Mouse (Mus musculus) heart, adult 10 weeks (tissue): ENCODE measurements around the gene Gm11564. TPM values are rescaled to one million over a fixed set of nuclear protein-coding genes. Genes with fewer than 3 reads are reported as not detected.

Experiments used
- polyA plus RNA-seq: library from polyadenylated mRNA; stranded (reverse); fragments of 350-450 nt; fragmentation: Illumina TruSeq; extraction: RNeasy Lipid Tissue Mini Kit (QIAGEN cat#74804); gene quantifications from one replicate; pipeline ENCODE4 v1.2.3, GENCODE M21; 2014; ENCODE audit warnings: low read depth, low replicate concordance

The Gm11564 gene
- not detected for polyA plus RNA-seq

DNA sequence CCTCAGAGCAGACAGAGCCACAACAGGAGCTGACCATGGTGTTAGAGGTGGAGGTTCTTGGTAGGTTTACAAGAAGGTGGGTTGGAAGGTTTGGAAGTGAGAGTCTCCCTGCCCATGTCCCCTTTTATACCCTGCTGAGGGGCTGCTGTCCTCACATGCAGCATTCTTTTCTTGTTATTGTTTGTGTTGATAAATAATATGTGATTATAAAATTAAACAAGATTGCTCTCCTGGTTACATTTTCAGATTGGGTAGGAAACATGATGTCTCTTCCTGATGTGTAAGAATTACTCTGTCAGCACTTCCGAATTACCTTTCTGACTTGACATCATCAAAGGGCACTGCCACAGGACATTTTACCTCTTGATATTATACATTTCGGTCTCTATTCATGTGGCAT, at the start of gene Gm11564:
Gene Gm11564, minus strand, starts transcription at position 101 of the 400 bp plus-strand sequence.

DNA sequence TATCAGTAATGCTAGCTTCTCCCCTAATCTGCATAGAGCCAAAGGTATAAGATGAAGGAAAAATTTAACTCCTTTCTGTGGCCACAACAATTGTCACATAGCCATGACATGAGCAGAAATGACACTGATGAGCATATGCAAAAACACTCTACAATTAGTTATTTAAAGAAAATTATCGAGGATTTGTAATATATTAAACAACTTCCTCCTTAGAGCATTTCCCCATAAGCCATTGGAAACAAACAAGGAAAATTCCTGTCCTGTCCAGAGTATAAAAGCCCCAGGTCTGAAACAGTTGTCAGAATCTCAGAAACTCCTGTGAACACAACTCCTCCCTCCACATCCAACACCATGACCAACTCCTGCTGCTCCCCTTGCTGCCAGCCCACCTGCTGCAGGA, 48.7 kb upstream of the Gm11564 start, which contains the start of gene Gm11559:
Gene Gm11559, plus strand, starts transcription at position 301 of the 400 bp plus-strand sequence.

DNA sequence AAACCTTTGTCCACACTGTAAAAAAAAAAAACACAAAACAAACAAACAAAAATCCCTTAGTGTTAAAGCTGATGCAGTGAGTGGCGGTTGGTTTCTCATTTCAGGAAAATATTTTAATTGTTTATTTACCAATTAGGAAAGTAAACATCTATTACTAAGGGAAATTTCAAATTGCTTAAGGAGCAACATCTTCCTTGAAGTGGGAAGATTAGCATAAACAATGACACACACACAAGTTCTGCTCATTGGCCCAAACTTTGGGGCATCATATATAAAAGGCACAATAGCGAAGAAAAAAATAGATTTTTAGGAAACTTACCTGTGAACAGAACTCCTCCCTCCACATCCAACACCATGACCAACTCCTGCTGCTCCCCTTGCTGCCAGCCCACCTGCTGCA, 42.2 kb upstream of the Gm11564 start, which contains the start of gene Gm11568:
Gene Gm11568, plus strand, starts transcription at position 301 of the 400 bp plus-strand sequence.

DNA sequence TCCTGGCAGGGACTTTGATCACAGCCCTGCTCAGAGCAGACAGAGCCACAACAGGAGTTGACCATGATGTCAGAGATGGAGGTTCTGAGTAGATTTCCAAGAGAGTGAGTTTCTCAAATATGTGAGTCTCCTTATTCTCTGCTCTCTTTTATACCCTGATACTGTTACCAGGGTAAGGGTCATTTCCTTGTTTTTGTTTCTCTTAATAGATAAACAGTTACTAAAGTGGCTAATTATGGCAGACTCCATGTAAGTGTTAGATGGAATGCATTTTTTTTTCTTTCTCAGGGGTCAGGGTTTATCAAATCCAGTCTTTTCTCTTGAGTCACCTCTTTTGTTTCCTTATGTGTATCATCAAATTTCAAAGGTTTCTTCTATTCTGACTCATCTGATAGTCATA, 36.0 kb upstream of the Gm11564 start, which contains the start of gene Krtap4-16:
Gene Krtap4-16, minus strand, starts transcription at position 101 of the 400 bp plus-strand sequence.

DNA sequence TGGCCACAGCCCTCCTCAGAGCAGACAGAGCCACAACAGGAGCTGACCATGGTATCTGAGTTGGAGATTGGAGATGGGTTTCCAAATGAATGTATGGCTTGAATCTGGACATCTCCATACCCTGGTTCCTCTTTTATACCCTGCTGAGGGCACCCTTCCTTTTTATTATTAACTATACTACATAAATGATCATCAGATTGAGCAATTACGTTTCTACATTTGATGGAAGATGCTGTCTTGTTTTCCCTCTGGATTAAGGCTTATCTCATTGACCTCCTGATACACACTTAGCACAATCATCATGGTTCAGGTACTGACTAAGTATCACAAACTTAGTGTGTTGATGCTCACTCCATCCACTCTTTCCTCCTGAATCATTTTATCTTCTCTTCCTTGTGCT, 22.5 kb upstream of the Gm11564 start, which contains the start of gene 2300003K06Rik:
Gene 2300003K06Rik, minus strand, starts transcription at position 101 of the 400 bp plus-strand sequence.

DNA sequence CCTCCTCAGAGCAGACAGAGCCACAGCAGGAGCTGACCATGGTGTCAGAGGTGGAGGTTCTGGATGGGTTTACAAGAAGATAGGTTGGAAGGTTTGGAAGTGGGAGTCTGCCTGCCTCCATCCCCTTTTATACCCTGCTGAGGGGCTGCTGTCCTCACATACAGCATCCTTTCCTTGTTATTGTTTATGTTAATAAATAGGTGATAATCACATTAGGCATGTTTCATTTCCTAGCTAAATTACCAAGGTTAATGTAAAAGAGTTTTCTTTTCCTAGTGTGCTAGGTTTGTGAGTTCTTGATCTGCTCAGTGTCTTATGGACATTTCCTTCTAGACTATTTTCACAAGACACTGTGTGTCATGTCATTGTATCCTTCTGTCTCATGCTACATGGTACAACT, 5.7 kb downstream of the Gm11564 start, which contains the start of gene Krtap4-13:
Gene Krtap4-13, minus strand, starts transcription at position 101 of the 400 bp plus-strand sequence.

DNA sequence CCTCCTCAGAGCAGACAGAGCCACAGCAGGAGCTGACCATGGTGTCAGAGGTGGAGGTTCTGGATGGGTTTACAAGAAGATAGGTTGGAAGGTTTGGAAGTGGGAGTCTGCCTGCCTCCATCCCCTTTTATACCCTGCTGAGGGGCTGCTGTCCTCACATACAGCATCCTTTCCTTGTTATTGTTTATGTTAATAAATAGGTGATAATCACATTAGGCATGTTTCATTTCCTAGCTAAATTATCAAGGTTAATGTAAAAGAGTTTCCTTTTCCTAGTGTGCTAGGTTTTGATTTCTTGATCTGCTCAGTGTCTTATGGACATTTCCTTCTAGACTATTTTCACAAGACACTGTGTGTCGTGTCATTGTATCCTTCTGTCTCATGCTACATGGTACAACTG, 11.1 kb downstream of the Gm11564 start, which contains the start of gene Gm11554:
Gene Gm11554, minus strand, starts transcription at position 101 of the 400 bp plus-strand sequence.

DNA sequence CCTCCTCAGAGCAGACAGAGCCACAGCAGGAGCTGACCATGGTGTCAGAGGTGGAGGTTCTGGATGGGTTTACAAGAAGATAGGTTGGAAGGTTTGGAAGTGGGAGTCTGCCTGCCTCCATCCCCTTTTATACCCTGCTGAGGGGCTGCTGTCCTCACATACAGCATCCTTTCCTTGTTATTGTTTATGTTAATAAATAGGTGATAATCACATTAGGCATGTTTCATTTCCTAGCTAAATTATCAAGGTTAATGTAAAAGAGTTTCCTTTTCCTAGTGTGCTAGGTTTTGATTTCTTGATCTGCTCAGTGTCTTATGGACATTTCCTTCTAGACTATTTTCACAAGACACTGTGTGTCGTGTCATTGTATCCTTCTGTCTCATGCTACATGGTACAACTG, 16.6 kb downstream of the Gm11564 start, which contains the start of gene Gm11569:
Gene Gm11569, minus strand, starts transcription at position 101 of the 400 bp plus-strand sequence.

DNA sequence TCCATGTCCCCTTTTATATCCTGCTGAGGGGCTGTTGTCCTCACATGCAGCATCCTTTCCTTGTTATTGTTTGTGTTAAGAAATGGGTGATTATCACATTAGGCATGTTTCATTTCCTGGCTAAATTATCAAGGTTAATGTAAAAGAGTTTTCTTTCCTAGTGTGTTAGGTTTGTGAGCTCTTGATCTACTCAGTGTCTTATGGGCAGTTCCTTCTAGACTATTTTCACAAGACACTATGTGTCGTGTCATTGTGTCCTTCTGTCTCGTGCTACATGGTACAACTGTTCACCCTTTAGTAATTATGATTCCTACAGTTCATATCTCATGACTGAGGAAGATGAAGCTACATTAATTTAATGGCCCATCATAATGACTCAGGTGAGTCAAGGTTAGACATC, 22.1 kb downstream of the Gm11564 start, which contains the start of gene Gm11596:
Gene Gm11596, minus strand, starts transcription at position 101 of the 400 bp plus-strand sequence.

DNA sequence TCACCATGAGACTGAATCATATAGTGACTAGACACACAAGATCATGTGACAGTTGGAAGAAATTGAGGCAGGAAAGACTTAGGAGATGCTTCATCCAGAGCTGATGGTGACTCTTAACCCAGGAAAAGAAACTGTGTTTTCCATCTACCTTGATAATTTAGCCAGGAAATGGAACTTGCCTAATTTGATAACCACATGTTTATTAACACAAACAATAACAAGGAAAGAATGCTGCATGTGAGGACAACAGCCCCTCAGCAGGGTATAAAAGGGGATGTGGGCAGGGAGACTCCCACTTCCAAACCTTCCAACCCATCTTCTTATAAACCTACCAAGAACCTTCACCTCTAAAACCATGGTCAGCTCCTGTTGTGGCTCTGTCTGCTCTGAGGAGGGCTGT, 30.6 kb downstream of the Gm11564 start, which contains the start of gene Krtap4-9:
Gene Krtap4-9, plus strand, starts transcription at position 301 of the 400 bp plus-strand sequence.

DNA sequence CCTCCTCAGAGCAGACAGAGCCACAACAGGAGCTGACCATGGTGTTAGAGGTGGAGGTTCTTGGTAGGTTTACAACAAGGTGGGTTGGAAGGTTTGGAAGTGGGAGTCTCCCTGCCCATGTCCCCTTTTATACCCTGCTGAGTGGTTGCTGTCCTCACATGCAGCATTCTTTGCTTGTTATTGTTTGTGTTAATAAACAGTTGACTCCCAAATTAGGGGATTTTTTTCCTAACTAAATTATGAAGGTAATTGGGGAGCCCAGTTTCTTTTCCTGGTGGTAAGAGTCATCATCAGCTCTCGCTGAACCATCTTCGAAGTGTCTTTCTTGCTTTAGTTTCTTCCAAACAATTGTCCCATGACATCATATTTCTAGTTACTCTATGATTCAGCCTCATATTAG, 34.9 kb downstream of the Gm11564 start, which contains the start of gene Krtap4-8:
Gene Krtap4-8, minus strand, starts transcription at position 101 of the 400 bp plus-strand sequence.

DNA sequence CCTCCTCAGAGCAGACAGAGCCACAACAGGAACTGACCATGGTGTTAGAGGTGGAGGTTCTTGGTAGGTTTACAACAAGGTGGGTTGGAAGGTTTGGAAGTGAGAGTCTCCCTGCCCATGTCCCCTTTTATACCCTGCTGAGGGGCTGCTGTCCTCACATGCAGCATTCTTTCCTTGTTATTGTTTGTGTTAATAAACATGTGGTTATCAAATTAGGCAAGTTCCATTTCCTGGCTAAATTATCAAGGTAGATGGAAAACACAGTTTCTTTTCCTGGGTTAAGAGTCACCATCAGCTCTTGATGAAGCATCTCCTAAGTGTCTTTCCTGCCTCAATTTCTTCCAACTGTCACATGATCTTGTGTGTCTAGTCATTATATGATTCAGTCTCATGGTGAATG, 42.7 kb downstream of the Gm11564 start, which contains the start of gene Gm11595:
Gene Gm11595, minus strand, starts transcription at position 101 of the 400 bp plus-strand sequence.

Other genes with a start within 250 kb of the Gm11564 start
- gene Krtap3-1, start 249.0 kb downstream of the Gm11564 start, polyA plus RNA-seq, result not detected
- not detected for gene Krtap1-5, start 234.7 kb downstream of the Gm11564 start, polyA plus RNA-seq
- not detected for gene Krtap1-4, start 232.0 kb downstream of the Gm11564 start, polyA plus RNA-seq
- not detected for gene Krtap1-3, start 224.3 kb downstream of the Gm11564 start, polyA plus RNA-seq
- not detected for gene Krtap9-3, start 217.6 kb downstream of the Gm11564 start, polyA plus RNA-seq
- not detected for gene Gm11938, start 212.4 kb downstream of the Gm11564 start, polyA plus RNA-seq
- gene Gm11937, start 205.5 kb downstream of the Gm11564 start, polyA plus RNA-seq, result not detected
- gene Krtap2-4, start 200.8 kb downstream of the Gm11564 start, polyA plus RNA-seq, result not detected
- gene Gm11562, start 195.2 kb downstream of the Gm11564 start, polyA plus RNA-seq, result not detected
- not detected for gene Krtap4-1, start 187.4 kb downstream of the Gm11564 start, polyA plus RNA-seq
- not detected for gene Krtap4-2, start 180.6 kb downstream of the Gm11564 start, polyA plus RNA-seq
- not detected for gene Krtap4-7, start 171.6 kb downstream of the Gm11564 start, polyA plus RNA-seq
- not detected for gene Gm11555, start 165.4 kb downstream of the Gm11564 start, polyA plus RNA-seq
- not detected for gene Gm11563, start 156.7 kb downstream of the Gm11564 start, polyA plus RNA-seq
- gene Krtap4-6, start 149.7 kb downstream of the Gm11564 start, polyA plus RNA-seq, result not detected
- not detected for gene Gm14190, start 124.9 kb downstream of the Gm11564 start, polyA plus RNA-seq
- gene Gm14180, start 81.4 kb downstream of the Gm11564 start, polyA plus RNA-seq, result not detected
- gene Gm11595, start 42.8 kb downstream of the Gm11564 start, polyA plus RNA-seq, result not detected
- not detected for gene Krtap4-8, start 35.0 kb downstream of the Gm11564 start, polyA plus RNA-seq
- gene Krtap4-9, start 30.5 kb downstream of the Gm11564 start, polyA plus RNA-seq, result not detected
- not detected for gene Gm11596, start 22.2 kb downstream of the Gm11564 start, polyA plus RNA-seq
- gene Gm11569, start 16.7 kb downstream of the Gm11564 start, polyA plus RNA-seq, result not detected
- not detected for gene Gm11554, start 11.2 kb downstream of the Gm11564 start, polyA plus RNA-seq
- gene Krtap4-13, start 5.8 kb downstream of the Gm11564 start, polyA plus RNA-seq, result not detected
- not detected for gene 2300003K06Rik, start 22.4 kb upstream of the Gm11564 start, polyA plus RNA-seq
- not detected for gene Krtap4-16, start 35.9 kb upstream of the Gm11564 start, polyA plus RNA-seq
- gene Gm11568, start 42.3 kb upstream of the Gm11564 start, polyA plus RNA-seq, result not detected
- not detected for gene Gm11559, start 48.8 kb upstream of the Gm11564 start, polyA plus RNA-seq
- gene Krtap9-1, start 57.7 kb upstream of the Gm11564 start, polyA plus RNA-seq, result not detected
- gene Gm11567, start 63.5 kb upstream of the Gm11564 start, polyA plus RNA-seq, result not detected
- not detected for gene Krtap31-1, start 92.3 kb upstream of the Gm11564 start, polyA plus RNA-seq
- gene Gm11565, start 99.1 kb upstream of the Gm11564 start, polyA plus RNA-seq, result not detected
- gene Krtap31-2, start 120.6 kb upstream of the Gm11564 start, polyA plus RNA-seq, result not detected
- gene Krtap9-5, start 132.8 kb upstream of the Gm11564 start, polyA plus RNA-seq, result not detected
- gene Krtap29-1, start 163.4 kb upstream of the Gm11564 start, polyA plus RNA-seq, result not detected
- not detected for gene Krtap16-1, start 170.9 kb upstream of the Gm11564 start, polyA plus RNA-seq
- gene Krtap17-1, start 178.3 kb upstream of the Gm11564 start, polyA plus RNA-seq, result not detected
- not detected for gene Krt33a, start 200.5 kb upstream of the Gm11564 start, polyA plus RNA-seq
- not detected for gene Krt33b, start 214.2 kb upstream of the Gm11564 start, polyA plus RNA-seq
- gene Krt34, start 225.9 kb upstream of the Gm11564 start, polyA plus RNA-seq, result not detected
- gene Krt31, start 234.9 kb upstream of the Gm11564 start, polyA plus RNA-seq, result not detected